Mouse (Mus musculus) adipocyte (in vitro differentiated cells): ENCODE measurements around the gene Etv3.

Source experiments
- DNase-seq: peaks from one replicate; pipeline ENCODE4 v3.0.0-alpha.2; 2016; ENCODE audit warnings: low spot score

Gene Etv3

GRCm38 (mm10) chr3:87556668-87557278 lies 31.6 kb downstream of the Etv3 start:
- DNase-seq: no peak

GRCm38 (mm10) chr3:87560156-87560555 lies 34.9 kb downstream of the Etv3 start:
- peak; percentile 35 for DNase-seq

DNA sequence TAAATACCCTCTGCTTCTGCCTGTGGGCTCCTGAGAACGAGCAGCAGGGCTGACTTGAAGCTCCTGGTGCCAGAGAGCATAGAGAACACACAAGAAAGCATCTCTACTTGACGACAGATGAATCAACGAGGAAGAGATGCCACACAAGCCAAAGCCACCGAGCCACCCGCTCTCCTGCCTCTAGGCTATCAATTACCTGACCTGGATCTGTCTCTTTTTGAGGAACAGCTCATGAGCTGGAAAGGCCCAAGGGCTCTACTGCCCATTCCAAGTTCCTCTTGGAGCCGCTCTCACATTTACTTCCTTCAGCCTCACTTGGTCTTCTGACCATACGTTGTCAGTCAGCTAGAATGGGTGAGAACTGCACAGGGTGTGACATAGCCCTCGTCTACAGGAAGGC lies 36.2 kb downstream of the Etv3 start:
- DNase-seq: no peak

- peak; percentile 93 for DNase-seq
Measured at GRCm38 (mm10) chr3:87562370-87562769, 37.2 kb downstream of the Etv3 start.

GRCm38 (mm10) chr3:87563466-87563865 lies 38.3 kb downstream of the Etv3 start:
- DNase-seq: no peak

DNA sequence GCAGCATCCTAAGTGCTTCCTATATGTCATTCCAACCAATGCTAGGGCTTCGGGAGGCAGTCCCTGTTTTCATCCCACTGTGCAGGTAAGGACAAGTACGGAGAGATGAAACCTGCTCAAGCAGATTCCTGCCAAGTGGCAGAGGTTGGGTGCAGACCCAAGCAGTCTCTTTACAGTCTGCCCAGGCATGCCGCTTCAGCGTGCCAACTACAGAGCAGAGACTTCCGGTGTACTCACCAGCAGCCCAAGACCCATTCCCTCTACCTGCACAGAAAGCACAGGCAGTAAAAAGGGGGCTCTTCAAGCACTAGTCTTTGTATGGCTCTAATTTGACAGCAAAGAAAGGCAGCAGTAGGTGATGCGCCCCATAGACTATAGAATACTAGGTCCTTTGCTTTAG lies 40.4 kb downstream of the Etv3 start:
- DNase-seq: no peak

GRCm38 (mm10) chr3:87566066-87566465 lies 40.9 kb downstream of the Etv3 start:
- DNase-seq: peak; percentile 85

DNA sequence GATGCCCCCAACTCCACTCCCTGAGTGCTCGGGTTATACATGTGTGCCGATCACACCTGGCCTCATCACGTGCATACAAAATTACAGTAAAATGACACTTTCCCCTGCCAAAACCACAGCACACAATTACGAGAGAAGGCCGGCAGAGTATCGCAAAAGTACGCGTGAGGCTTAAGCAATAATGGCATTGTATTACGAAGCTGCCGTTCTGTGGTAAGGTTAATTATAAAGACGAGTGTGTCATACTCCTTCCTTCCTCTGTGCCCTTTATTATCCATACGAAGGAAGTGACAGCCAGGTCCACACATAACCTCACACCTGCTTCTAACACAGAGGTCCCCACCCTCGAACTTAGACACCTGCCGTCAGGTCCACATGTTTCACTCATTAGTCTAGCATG lies 42.3 kb downstream of the Etv3 start:
- DNase-seq: no peak

- DNase-seq: no peak
Measured at GRCm38 (mm10) chr3:87568681-87569080, 43.5 kb downstream of the Etv3 start.

DNA sequence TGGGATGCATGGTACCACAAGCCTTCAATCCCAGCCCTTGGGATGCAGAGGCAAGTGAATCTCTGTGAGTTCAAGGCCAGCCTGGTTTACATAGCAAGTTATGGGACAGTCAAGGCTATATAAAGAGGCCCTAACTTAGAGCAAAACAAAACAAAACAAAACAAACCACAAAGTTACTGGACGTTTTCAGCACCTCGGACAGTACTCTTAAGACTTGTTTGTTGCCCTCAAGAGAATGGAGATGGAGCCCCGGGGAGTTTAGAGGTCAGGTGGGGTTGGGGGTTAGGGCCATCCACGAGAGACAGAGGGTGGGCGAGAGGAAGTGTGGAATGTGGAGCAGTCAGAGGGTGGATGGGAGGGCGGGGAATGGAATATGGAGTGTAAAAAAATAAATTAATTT lies 50.6 kb downstream of the Etv3 start:
- DNase-seq: peak; percentile 55

DNA sequence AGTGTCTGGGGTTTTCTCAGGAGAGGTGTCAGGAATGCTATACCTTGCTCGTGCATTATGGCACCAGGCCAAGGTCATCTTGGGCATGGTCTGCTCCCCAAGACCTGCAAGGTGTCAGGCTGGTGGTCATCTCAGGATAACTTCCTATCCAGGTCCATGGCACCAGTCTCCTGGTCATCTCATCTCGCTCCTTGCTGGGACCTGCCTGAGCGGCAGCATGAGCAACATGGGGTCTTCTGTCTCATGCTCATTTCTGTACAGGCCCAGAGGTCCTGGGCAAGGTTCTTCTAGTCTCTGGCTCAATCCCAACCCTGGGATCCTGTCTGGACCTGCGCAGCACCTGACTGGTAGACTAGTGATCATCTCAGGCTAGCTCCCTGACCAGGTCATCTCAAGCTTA lies 57.1 kb downstream of the Etv3 start:
- DNase-seq: no peak
